Mouse (Mus musculus) CH12.LX (cell line): ENCODE results near the gene Zfp787.

Experiments
- EP300 ChIP-seq: IDR thresholded peaks from 2 replicates; pipeline ENCODE4 v1.6.1; 2011; ENCODE audit warnings: low read length, improper control_type of control experiment
- MAX ChIP-seq: IDR thresholded peaks from 2 replicates; pipeline ENCODE4 v1.6.1; 2011; ENCODE audit warnings: low read length, improper control_type of control experiment
- NRF1 ChIP-seq: IDR thresholded peaks from 2 replicates; pipeline ENCODE4 v1.6.1; 2014; ENCODE audit warnings: low read depth, mild to moderate bottlenecking, inconsistent platforms, low read length, improper control_type of control experiment, moderate library complexity

GRCm38 (mm10) chr7:6143991-6144531, 11.7 kb downstream of the Zfp787 start:
- TF ChIP-seq NRF1 (no peak), MAX (no peak), EP300 (no peak)
